Mouse (Mus musculus): ENCODE measurements around the gene Serpinb3c. TPM values are rescaled to one million over a fixed set of nuclear protein-coding genes. Genes with fewer than 3 reads are reported as not detected.
"Not testable (repeated sequence)": the region's sequence is repeated elsewhere in the genome, so short reads cannot be mapped to it uniquely, and the experiment has no call there.

Serpinb3c gene
- 0.08 and 0.18 TPM in 2 replicates for polyA plus RNA-seq (2012; rRNA removed)

- H3K4me1 ChIP-seq (replicated peaks; ENCODE audit: control insufficient read depth, insufficient read depth, low read length); H3K4me3 ChIP-seq (ENCODE audit: control insufficient read depth, insufficient read depth, low read length); DNase-seq; H3K36me3 ChIP-seq (ENCODE audit: control insufficient read depth, insufficient read depth, low read length); H3K27me3 ChIP-seq (ENCODE audit: control insufficient read depth, insufficient read depth, low read length); H3K27ac ChIP-seq (ENCODE audit: control insufficient read depth, insufficient read depth, low read length): not testable (repeated sequence)
Measured at GRCm38 (mm10) chr1:107278261-107278660, at the start of gene Serpinb3c, which contains the start of gene Serpinb3b. TSS of gene Serpinb3c (minus strand) at chr1:107278371. TSS of gene Serpinb3b (minus strand) at chr1:107278361.

- WGBS, result 30% methylated on average over 3 of the region's 3 CpGs
- not testable (repeated sequence) for H3K36me3 ChIP-seq (ENCODE audit: control insufficient read depth, insufficient read depth, low read length); H3K4me1 ChIP-seq (replicated peaks; ENCODE audit: control insufficient read depth, insufficient read depth, low read length); H3K4me3 ChIP-seq (ENCODE audit: control insufficient read depth, insufficient read depth, low read length); DNase-seq; H3K27ac ChIP-seq (ENCODE audit: control insufficient read depth, insufficient read depth, low read length); H3K27me3 ChIP-seq (ENCODE audit: control insufficient read depth, insufficient read depth, low read length)
Measured at GRCm38 (mm10) chr1:107243170-107243569, 35.0 kb downstream of the Serpinb3c start.

Other genes starting within 250 kb of the Serpinb3c start
- 0.62 and 0.97 TPM in 2 replicates for gene Serpinb3a, start 226.1 kb downstream of the Serpinb3c start, polyA plus RNA-seq (2012; rRNA removed)
- gene Serpinb3d, start 194.9 kb downstream of the Serpinb3c start, polyA plus RNA-seq (2012; rRNA removed), result 0.13 TPM in 1 of 2 replicates, not detected in the other
- not detected in 2 replicates for gene Serpinb3b, start within 50 bp of the Serpinb3c start, polyA plus RNA-seq (2012; rRNA removed)
- 0.24 and 0.40 TPM in 2 replicates for gene Serpinb11, start 82.8 kb upstream of the Serpinb3c start, polyA plus RNA-seq (2012; rRNA removed)
- gene Serpinb7, start 121.3 kb upstream of the Serpinb3c start, polyA plus RNA-seq (2012; rRNA removed), result 0.14 and 1.0 TPM in 2 replicates
- gene Serpinb2, start 233.1 kb upstream of the Serpinb3c start, polyA plus RNA-seq (2012; rRNA removed), result 2.6 and 3.1 TPM in 2 replicates

Data from thymus, adult 2 months (tissue).